Mouse (Mus musculus): ENCODE measurements around the gene Fes.

DNA sequence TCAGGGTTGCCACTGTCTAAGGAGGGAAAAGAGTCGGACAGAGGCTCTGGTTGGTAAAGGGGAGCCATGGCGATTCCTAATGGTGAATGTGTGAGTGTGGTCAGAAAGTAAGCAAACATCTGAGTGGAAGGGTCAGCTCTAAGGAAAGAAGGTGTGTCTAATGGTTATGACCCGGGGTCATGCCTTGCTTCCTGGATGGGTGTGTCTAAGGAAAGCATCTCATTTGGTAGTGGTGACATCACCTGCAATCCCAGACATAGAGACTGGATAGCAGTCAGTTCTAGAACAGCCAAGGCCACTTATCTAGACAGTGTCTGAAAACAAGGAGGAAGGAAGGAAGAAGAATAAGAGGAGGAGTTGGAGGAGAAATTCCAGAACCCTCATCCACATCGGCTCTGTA is 52.9 kb downstream of the Fes start:
- TF ChIP-seq CTCF (IDR thresholded peaks at IDR 0.05; ENCODE audit: insufficient read depth, low read depth, low read length) (no peak), POLR2A (IDR thresholded peaks at IDR 0.05; ENCODE audit: insufficient read depth, low read depth, low read length) (no peak)
